17 mouse cellular contexts compared by ENCODE assay signal in genomic region chr7:110860129-110860528, GRCm38 (mm10). TPM values are rescaled to one million over a fixed set of nuclear protein-coding genes. Genes with fewer than 3 reads are reported as not detected.
DNase-seq lines count a peak whose midpoint lies in the region; ATAC-seq lines count a peak whose summit lies in the region.
"Had no signal": no experiment of that assay in that cellular context is flagged by ENCODE, and none has a peak within 500 bp of the region (broad histone marks: within the 10 kb centered on the region; RNA-seq: fewer than 3 reads in every experiment).

No protein-coding gene starts in this region.

- H3K4me3 ChIP-seq in heart, embryonic 13.5 days, result no peak overlapping the region
- no peak overlapping the region for H3K4me3 ChIP-seq in heart, embryonic 10.5 days
- H3K4me3 ChIP-seq in liver, embryonic 16.5 days (ENCODE audit: low read depth, low read length), result no peak overlapping the region
- no peak overlapping the region for H3K4me3 ChIP-seq in neural tube, embryonic 15.5 days (replicated peaks)
- H3K4me3 ChIP-seq: embryonic facial prominence, embryonic 13.5 days; forebrain, embryonic 13.5 days had no signal

- no peaks in the 10 kb centered on the region for H3K27me3 ChIP-seq in heart, embryonic 13.5 days (replicated peaks)
- no peaks in the 10 kb centered on the region for H3K27me3 ChIP-seq in heart, embryonic 10.5 days (ENCODE audit: insufficient read depth, poor library complexity, severe bottlenecking)
- H3K27me3 ChIP-seq in liver, embryonic 16.5 days (ENCODE audit: control insufficient read depth, insufficient read depth, low read depth, low read length), result no peaks in the 10 kb centered on the region
- H3K27me3 ChIP-seq in neural tube, embryonic 15.5 days (replicated peaks), result no peaks in the 10 kb centered on the region
- H3K27me3 ChIP-seq: embryonic facial prominence, embryonic 13.5 days; forebrain, embryonic 13.5 days; Patski had no signal

- H3K27ac ChIP-seq in heart, embryonic 13.5 days (replicated peaks), result peak overlapping the region; percentile 57
- no peak overlapping the region for H3K27ac ChIP-seq in heart, embryonic 10.5 days
- H3K27ac ChIP-seq in liver, embryonic 16.5 days (ENCODE audit: low read length), result no peak overlapping the region
- H3K27ac ChIP-seq in neural tube, embryonic 15.5 days (replicated peaks), result no peak overlapping the region
- H3K27ac ChIP-seq: embryonic facial prominence, embryonic 13.5 days; forebrain, embryonic 13.5 days; hindbrain, embryonic 14.5 days; kidney, postnatal 0 days; macrophage had no signal

- no peak overlapping the region for H3K9ac ChIP-seq in heart, embryonic 13.5 days
- no peak overlapping the region for H3K9ac ChIP-seq in liver, embryonic 16.5 days (ENCODE audit: low read depth, low read length)
- H3K9ac ChIP-seq in neural tube, embryonic 15.5 days (replicated peaks), result no peak overlapping the region
- H3K9ac ChIP-seq: embryonic facial prominence, embryonic 13.5 days; forebrain, embryonic 13.5 days; hindbrain, embryonic 14.5 days had no signal

- DNase-seq in heart, embryonic 10.5 days (ENCODE audit: low spot score), result no peak
- DNase-seq in MEL-GATA-1-ER (ENCODE audit: extremely low read depth, low read depth), result peak; percentile 43
- DNase-seq in ovary, adult 18-20 months (ENCODE audit: low spot score), result no peak
- DNase-seq in right cerebral cortex, adult 18-20 months, result no peak
- DNase-seq: cerebellum, postnatal 10 days; gastrocnemius, postnatal 14 days; thymus, postnatal 4 days had no signal

- H3K9me3 ChIP-seq in heart, embryonic 13.5 days, result no peaks in the 10 kb centered on the region
- no peaks in the 10 kb centered on the region for H3K9me3 ChIP-seq in heart, embryonic 10.5 days
- no peaks in the 10 kb centered on the region for H3K9me3 ChIP-seq in liver, embryonic 16.5 days (replicated peaks; ENCODE audit: control insufficient read depth, low read length)
- H3K9me3 ChIP-seq in neural tube, embryonic 15.5 days (replicated peaks), result no peaks in the 10 kb centered on the region
- H3K9me3 ChIP-seq: embryonic facial prominence, embryonic 13.5 days; forebrain, embryonic 13.5 days had no signal

- 18% methylated on average over 5 of the region's 5 CpGs for WGBS in heart, embryonic 13.5 days
- 28% methylated on average over 5 of the region's 5 CpGs for WGBS in heart, embryonic 10.5 days
- 20% methylated on average over 5 of the region's 5 CpGs for whole genome bisulfite sequencing in liver, embryonic 16.5 days (ENCODE audit: insufficient replicate concordance)
- WGBS in neural tube, embryonic 15.5 days, result 78% methylated on average over 5 of the region's 5 CpGs

- 0 out of 2 replicates have a peak overlapping the region, but pooled peaks have one; percentile 7 for H3K4me2 ChIP-seq in heart, embryonic 13.5 days
- no peak overlapping the region for H3K4me2 ChIP-seq in liver, embryonic 16.5 days (ENCODE audit: low read depth, low read length)
- no peak overlapping the region for H3K4me2 ChIP-seq in neural tube, embryonic 15.5 days
- H3K4me2 ChIP-seq: embryonic facial prominence, embryonic 13.5 days; forebrain, embryonic 13.5 days; hindbrain, embryonic 14.5 days had no signal

- peaks cover 17% of the 10 kb centered on the region for H3K4me1 ChIP-seq in heart, embryonic 13.5 days
- H3K4me1 ChIP-seq in heart, embryonic 10.5 days, result peaks cover 17% of the 10 kb centered on the region
- H3K4me1 ChIP-seq in liver, embryonic 16.5 days (ENCODE audit: control insufficient read depth, low read depth, low read length), result peaks cover 8% of the 10 kb centered on the region; the same call in 1 of the 2 replicates
- peaks cover 11% of the 10 kb centered on the region; the same call in 1 of the 2 replicates for H3K4me1 ChIP-seq in neural tube, embryonic 15.5 days

- no peaks in the 10 kb centered on the region for H3K36me3 ChIP-seq in heart, embryonic 13.5 days
- no peaks in the 10 kb centered on the region for H3K36me3 ChIP-seq in heart, embryonic 10.5 days
- no peaks in the 10 kb centered on the region for H3K36me3 ChIP-seq in liver, embryonic 16.5 days (ENCODE audit: control insufficient read depth, insufficient read depth)
- no peaks in the 10 kb centered on the region for H3K36me3 ChIP-seq in neural tube, embryonic 15.5 days
- H3K36me3 ChIP-seq: embryonic facial prominence, embryonic 13.5 days had no signal

- ATAC-seq in heart, embryonic 13.5 days (ENCODE audit: extremely low read depth, insufficient number of reproducible peaks, low FRiP score, low TSS enrichment), result no peak
- peak; percentile 30; the same call in 1 of the 2 replicates for ATAC-seq in liver, embryonic 16.5 days (ENCODE audit: low read depth)
- ATAC-seq in megakaryocyte progenitor cell, adult 5-6 weeks (replicated peaks; ENCODE audit: poor library complexity), result peak; percentile 78
- ATAC-seq in neural tube, embryonic 15.5 days (ENCODE audit: low FRiP score), result no peak
- ATAC-seq: forebrain, embryonic 13.5 days; Patski had no signal

RNA-seq across cellular contexts. Expression of gene Lyve1, which starts 2.9 kb away (rescaled TPM):
- 6.2 TPM in 2 replicates for polyA plus RNA-seq in heart, embryonic 13.5 days (2015; fragmentation: Nextera tagmentation; extraction: Ambion mirVana)
- 1.6 and 3.6 TPM in 2 replicates for polyA plus RNA-seq in heart, embryonic 10.5 days (2016; fragmentation: Nextera tagmentation; extraction: Ambion mirVana)
- polyA plus RNA-seq in liver, embryonic 16.5 days (2015; fragmentation: Nextera tagmentation; extraction: Ambion mirVana), result 24.3 and 26.4 TPM in 2 replicates
- 0.10 TPM in 1 of 2 replicates, not detected in the other for total RNA-seq in megakaryocyte progenitor cell, adult 5-6 weeks (2015)
- total RNA-seq in megakaryocyte progenitor cell, adult 5-6 weeks (2017), result not detected in 2 replicates
- 5.7 and 6.7 TPM in 2 replicates for polyA plus RNA-seq in neural tube, embryonic 15.5 days (2015; fragmentation: Nextera tagmentation; extraction: Ambion mirVana)
- polyA plus RNA-seq: Patski had no signal

RNA-seq across cellular contexts. Expression of gene Rnf141, which starts 15.9 kb away (rescaled TPM):
- 27.6 and 29.2 TPM in 2 replicates for polyA plus RNA-seq in heart, embryonic 13.5 days (2015; fragmentation: Nextera tagmentation; extraction: Ambion mirVana)
- 29.3 and 31.6 TPM in 2 replicates for polyA plus RNA-seq in heart, embryonic 10.5 days (2016; fragmentation: Nextera tagmentation; extraction: Ambion mirVana)
- 29.0 and 30.7 TPM in 2 replicates for polyA plus RNA-seq in liver, embryonic 16.5 days (2015; fragmentation: Nextera tagmentation; extraction: Ambion mirVana)
- 20.1 and 34.9 TPM in 2 replicates for total RNA-seq in megakaryocyte progenitor cell, adult 5-6 weeks (2015)
- total RNA-seq in megakaryocyte progenitor cell, adult 5-6 weeks (2017), result 26.2 and 35.4 TPM in 2 replicates
- 35.2 and 35.8 TPM in 2 replicates for polyA plus RNA-seq in neural tube, embryonic 15.5 days (2015; fragmentation: Nextera tagmentation; extraction: Ambion mirVana)

Comparison
In these comparisons a context has a peak if more than half of its experiments do, and no peak if none do; other contexts are left out.
1. ATAC-seq: peak in liver, embryonic 16.5 days (single experiment) and megakaryocyte progenitor cell, adult 5-6 weeks (single experiment); none in heart, embryonic 13.5 days (single experiment) and neural tube, embryonic 15.5 days (single experiment).